Mouse (Mus musculus) granulocyte monocyte progenitor cell, adult 5-6 weeks (primary cell): Measurements from ENCODE around the gene Olfr1564. TPM values are rescaled to one million over a fixed set of nuclear protein-coding genes. Genes with fewer than 3 reads are reported as not detected.
"Not testable (repeated sequence)": the region's sequence is repeated elsewhere in the genome, so short reads cannot be mapped to it uniquely, and the experiment has no call there.

ENCODE experiments used
- ATAC-seq: replicated peaks from 2 replicates; pipeline ENCODE4 v1.8.0; 2016; ENCODE audit warnings: mild to moderate bottlenecking, moderate TSS enrichment, inconsistent platforms; ENCODE audit not compliant: poor library complexity, severe bottlenecking
- total RNA-seq, 2 experiments: library from RNA; stranded (forward) in 1 of 2; stranded (reverse) in 1 of 2; fragments of 200-712, 200-1000 nt in 1 of 2; fragments of >200 nt in 1 of 2; fragmentation: Nextera tagmentation in 1 of 2; gene quantifications; 2 replicates each; pipeline ENCODE4 v1.2.3; 2014 to 2017

Gene Olfr1564
- total RNA-seq (2014; fragmentation: Nextera tagmentation) (not detected in 2 replicates), total RNA-seq (2017) (not detected in 2 replicates)

DNA sequence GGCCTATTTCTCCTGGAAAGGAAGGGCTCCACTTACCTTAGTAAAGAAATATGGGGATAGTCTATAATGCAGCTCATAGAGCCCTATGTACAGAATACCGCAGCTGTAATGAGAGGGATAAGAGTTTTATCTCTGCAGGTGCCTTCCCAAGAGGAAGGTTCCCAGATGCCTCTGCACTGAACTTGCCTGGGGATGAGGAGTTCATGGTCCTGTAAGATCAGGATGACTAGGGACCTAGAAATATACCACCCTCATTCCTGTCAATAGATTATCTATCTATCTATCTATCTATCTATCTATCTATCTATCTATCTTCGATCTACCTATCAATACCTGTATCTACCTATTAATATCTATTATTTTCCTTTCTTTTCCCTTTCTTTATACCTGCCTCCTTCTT lies at the start of gene Olfr1564:
Gene Olfr1564, minus strand, starts transcription at position 101 of the 400 bp plus-strand sequence.
- no peak for ATAC-seq

DNA sequence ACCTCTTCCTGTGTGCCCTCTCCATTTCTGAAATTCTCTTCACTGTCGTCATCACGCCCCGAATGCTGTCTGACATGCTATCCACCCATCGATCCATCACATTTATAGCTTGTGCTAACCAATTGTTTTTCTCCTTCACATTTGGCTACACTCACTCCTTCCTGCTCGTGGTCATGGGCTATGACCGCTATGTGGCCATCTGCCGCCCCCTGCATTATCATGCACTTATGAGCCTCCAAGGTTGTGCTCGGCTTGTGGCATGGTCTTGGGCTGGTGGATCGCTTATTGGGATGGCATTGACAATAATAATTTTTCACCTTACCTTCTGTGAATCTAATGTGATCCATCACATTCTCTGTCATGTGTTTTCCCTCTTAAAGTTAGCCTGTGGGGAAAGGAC lies 47.4 kb upstream of the Olfr1564 start:
- no peak for ATAC-seq

DNA sequence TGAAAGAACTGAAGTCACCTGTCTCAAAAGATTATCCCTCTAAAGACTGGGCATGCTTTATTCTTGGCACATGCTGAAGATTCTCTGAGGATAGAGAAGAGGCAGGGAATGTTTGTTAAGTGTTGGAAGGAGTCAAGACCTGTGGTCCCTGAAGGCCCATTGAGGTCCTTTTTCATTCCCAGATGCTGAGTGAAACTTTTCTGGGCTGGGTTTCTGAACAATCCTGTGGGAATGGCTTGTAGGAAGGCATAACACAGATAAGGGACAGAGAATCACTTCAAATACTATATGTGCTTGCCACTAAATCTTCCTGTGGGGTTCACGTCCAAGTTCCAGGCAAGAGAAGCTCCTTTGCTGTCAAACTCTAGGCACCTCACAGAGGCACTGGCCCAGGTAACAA lies 42.9 kb upstream of the Olfr1564 start, which contains the start of gene Olfr63:
Gene Olfr63, plus strand, starts transcription at position 301 of the 400 bp plus-strand sequence.
- no peak for ATAC-seq

DNA sequence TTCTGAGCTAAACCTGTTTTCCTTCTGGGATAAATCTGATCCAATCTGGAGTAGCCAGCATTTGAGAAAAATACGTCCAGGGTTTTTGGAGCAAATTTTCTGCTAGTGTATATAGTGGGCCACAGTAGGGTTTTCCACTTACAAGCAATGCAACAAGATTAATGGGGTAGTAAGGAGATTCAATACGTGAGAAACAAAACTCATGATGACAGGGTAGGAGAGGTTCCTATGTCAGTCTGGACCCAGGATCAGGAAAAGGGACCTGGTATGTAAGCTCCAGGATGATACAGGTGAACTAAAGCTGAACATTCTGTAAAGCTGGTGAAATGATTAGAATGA lies 33.8 kb upstream of the Olfr1564 start:
- not testable (repeated sequence) for ATAC-seq

DNA sequence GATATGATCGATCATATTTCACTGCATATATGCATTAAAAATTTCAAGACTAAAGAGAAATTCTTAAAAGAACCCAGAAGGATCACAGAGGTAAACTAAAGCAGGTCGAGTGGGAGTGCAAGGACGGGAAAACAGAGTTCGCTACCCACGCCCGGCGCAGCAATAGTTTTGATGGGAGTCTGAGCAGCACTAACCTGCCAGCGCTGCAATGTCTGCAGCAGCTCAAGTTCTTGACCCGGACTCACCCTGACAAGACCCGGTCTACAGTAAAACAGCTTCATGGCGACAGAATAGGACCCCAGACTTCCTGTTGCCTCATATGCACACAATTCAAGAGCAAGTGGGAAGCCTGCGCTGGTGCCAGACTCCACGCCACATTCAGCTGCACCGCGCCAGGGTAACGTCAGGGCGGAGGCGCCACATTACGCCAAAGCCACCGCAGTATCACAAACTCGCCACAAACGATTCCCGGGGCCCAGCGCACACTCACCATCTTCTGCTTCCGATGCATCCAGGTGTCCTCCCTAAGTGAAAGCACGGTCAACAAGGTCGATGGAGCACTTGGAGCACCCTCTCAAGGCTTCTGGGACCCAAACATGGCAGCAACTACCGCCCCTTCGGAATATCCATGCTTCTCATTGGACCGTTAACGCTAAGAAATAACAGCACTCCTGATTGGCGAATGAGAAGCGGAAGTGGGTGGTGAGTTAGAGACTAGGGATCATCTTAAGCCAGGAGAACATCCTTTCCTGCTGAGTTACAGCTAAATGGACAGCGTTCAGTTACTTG lies 33.2 kb upstream of the Olfr1564 start, which contains the start of gene Zfp955a:
Gene Zfp955a, minus strand, starts transcription at position 616 of the 789 bp plus-strand sequence.
- peak; percentile 99 for ATAC-seq

DNA sequence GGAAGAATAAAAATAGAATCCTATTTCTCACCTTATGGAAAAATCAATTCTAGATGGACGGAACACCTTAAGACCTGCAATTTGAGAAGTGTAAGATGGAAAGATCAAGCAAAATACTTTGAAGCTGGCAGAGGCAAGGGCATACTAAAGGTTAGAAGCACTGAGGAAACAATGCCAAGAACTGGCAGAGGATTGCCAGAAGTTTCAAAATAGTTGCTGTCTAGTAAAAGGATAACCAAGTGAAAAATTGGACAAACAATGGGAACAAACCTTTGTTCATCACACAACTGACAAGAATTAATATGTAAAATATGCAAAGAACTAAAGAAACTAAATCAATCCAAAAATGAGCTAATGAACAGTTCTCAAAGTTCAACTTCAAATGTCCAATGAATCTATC lies 15.2 kb upstream of the Olfr1564 start:
- not testable (repeated sequence) for ATAC-seq

DNA sequence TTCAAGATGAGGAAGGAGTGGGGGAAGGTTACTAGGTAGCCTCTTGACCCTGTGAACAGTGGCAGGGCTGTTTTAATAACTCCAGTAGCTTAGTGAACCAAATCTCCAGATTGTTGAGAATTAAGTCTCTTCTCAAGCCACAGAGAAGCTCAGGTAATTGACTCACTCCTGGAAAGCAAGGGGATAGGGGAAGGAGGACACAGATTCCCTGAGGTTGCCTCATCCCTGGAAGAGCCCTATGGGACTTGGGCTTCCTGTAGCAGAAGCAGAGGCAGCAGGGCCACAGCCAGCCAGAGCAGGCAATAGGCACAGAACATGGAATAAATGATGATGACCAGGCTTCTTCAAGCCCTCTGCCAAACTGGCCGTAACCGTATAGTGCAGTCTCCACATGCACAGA lies 30.5 kb downstream of the Olfr1564 start, which contains the start of gene Olfr239:
Gene Olfr239, plus strand, starts transcription at position 301 of the 400 bp plus-strand sequence.
- ATAC-seq = not testable (repeated sequence)

DNA sequence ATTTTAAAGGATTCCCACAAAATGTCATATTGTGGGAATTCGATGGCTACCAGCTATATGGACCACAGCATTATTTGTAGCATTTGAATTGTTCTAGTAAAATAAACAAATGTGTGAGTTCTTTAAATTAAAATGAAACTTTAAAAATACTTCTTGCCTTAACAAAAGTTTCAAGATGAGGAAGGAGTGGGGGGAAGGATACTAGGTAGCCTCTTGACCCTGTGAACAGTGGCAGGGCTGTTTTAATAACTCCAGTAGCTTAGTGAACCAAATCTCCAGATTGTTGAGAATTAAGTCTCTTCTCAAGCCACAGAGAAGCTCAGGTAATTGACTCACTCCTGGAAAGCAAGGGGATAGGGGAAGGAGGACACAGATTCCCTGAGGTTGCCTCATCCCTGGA lies 53.3 kb downstream of the Olfr1564 start, which contains the start of gene Olfr55:
Gene Olfr55, plus strand, starts transcription at position 301 of the 400 bp plus-strand sequence.
- ATAC-seq = not testable (repeated sequence)

Other genes with a start within 250 kb of the Olfr1564 start
- gene Zfp952, start 228.6 kb downstream of the Olfr1564 start, total RNA-seq (2014; fragmentation: Nextera tagmentation) = 7.4 and 8.9 TPM in 2 replicates
- 10.3 and 10.9 TPM in 2 replicates for gene Zfp952, start 228.6 kb downstream of the Olfr1564 start, total RNA-seq (2017)
- gene Zfp763, start 188.3 kb downstream of the Olfr1564 start, total RNA-seq (2014; fragmentation: Nextera tagmentation) = 3.2 TPM in 2 replicates
- gene Zfp763, start 188.3 kb downstream of the Olfr1564 start, total RNA-seq (2017) = 11.2 and 14.5 TPM in 2 replicates
- gene 4921501E09Rik, start 153.6 kb downstream of the Olfr1564 start, total RNA-seq (2014; fragmentation: Nextera tagmentation) = not detected in 2 replicates
- gene 4921501E09Rik, start 153.6 kb downstream of the Olfr1564 start, total RNA-seq (2017) = not detected in 2 replicates
- gene Zfp563, start 132.4 kb downstream of the Olfr1564 start, total RNA-seq (2014; fragmentation: Nextera tagmentation) = 1.2 and 12.9 TPM in 2 replicates
- gene Zfp563, start 132.4 kb downstream of the Olfr1564 start, total RNA-seq (2017) = 1.6 and 3.3 TPM in 2 replicates
- gene Morc2b, start 82.0 kb downstream of the Olfr1564 start, total RNA-seq (2014; fragmentation: Nextera tagmentation) = not detected in 2 replicates
- not detected in 2 replicates for gene Morc2b, start 82.0 kb downstream of the Olfr1564 start, total RNA-seq (2017)
- not detected in 2 replicates for gene Olfr55, start 53.2 kb downstream of the Olfr1564 start, total RNA-seq (2014; fragmentation: Nextera tagmentation)
- gene Olfr55, start 53.2 kb downstream of the Olfr1564 start, total RNA-seq (2017) = not detected in 2 replicates
- gene Olfr239, start 30.4 kb downstream of the Olfr1564 start, total RNA-seq (2014; fragmentation: Nextera tagmentation) = not detected in 2 replicates
- gene Olfr239, start 30.4 kb downstream of the Olfr1564 start, total RNA-seq (2017) = not detected in 2 replicates
- gene Zfp955a, start 33.5 kb upstream of the Olfr1564 start, total RNA-seq (2014; fragmentation: Nextera tagmentation) = 10.4 and 15.0 TPM in 2 replicates
- gene Zfp955a, start 33.5 kb upstream of the Olfr1564 start, total RNA-seq (2017) = 15.6 and 18.9 TPM in 2 replicates
- gene Olfr63, start 43.0 kb upstream of the Olfr1564 start, total RNA-seq (2014; fragmentation: Nextera tagmentation) = not detected in 2 replicates
- not detected in 2 replicates for gene Olfr63, start 43.0 kb upstream of the Olfr1564 start, total RNA-seq (2017)
- 5.9 and 6.4 TPM in 2 replicates for gene Zfp955b, start 67.9 kb upstream of the Olfr1564 start, total RNA-seq (2014; fragmentation: Nextera tagmentation)
- 7.2 and 9.9 TPM in 2 replicates for gene Zfp955b, start 67.9 kb upstream of the Olfr1564 start, total RNA-seq (2017)
- 10.3 and 13.0 TPM in 2 replicates for gene Zfp81, start 137.2 kb upstream of the Olfr1564 start, total RNA-seq (2014; fragmentation: Nextera tagmentation)
- gene Zfp81, start 137.2 kb upstream of the Olfr1564 start, total RNA-seq (2017) = 7.5 and 16.3 TPM in 2 replicates
- 19.7 and 22.6 TPM in 2 replicates for gene Zfp101, start 173.0 kb upstream of the Olfr1564 start, total RNA-seq (2014; fragmentation: Nextera tagmentation)
- gene Zfp101, start 173.0 kb upstream of the Olfr1564 start, total RNA-seq (2017) = 14.2 and 24.1 TPM in 2 replicates
- not detected in 2 replicates for gene Actl9, start 211.2 kb upstream of the Olfr1564 start, total RNA-seq (2014; fragmentation: Nextera tagmentation)
- gene Actl9, start 211.2 kb upstream of the Olfr1564 start, total RNA-seq (2017) = not detected in 2 replicates